Mouse (Mus musculus) gastrocnemius, adult 8-10 months (tissue): ENCODE measurements around the gene Nek9. TPM values are rescaled to one million over a fixed set of nuclear protein-coding genes. Genes with fewer than 3 reads are reported as not detected.
A peak's percentile ranks its signal among the peaks of the same experiment; 100 is the strongest.
"Not testable (repeated sequence)": the region's sequence is repeated elsewhere in the genome, so short reads cannot be mapped to it uniquely, and the experiment has no call there.

Source experiments
- DNase-seq, 2 experiments: peaks; one replicate each; pipeline ENCODE4 v3.0.0; 2022; ENCODE audit warnings: low spot score in 2 of 2
- total RNA-seq, 4 experiments: library from RNA; stranded (reverse); gene quantifications; 2 replicates each; pipeline ENCODE4 v1.2.4; 2022

Gene Nek9
- total RNA-seq, 4 experiments from 2014 or later = 114 to 164 (median 126) TPM

DNA sequence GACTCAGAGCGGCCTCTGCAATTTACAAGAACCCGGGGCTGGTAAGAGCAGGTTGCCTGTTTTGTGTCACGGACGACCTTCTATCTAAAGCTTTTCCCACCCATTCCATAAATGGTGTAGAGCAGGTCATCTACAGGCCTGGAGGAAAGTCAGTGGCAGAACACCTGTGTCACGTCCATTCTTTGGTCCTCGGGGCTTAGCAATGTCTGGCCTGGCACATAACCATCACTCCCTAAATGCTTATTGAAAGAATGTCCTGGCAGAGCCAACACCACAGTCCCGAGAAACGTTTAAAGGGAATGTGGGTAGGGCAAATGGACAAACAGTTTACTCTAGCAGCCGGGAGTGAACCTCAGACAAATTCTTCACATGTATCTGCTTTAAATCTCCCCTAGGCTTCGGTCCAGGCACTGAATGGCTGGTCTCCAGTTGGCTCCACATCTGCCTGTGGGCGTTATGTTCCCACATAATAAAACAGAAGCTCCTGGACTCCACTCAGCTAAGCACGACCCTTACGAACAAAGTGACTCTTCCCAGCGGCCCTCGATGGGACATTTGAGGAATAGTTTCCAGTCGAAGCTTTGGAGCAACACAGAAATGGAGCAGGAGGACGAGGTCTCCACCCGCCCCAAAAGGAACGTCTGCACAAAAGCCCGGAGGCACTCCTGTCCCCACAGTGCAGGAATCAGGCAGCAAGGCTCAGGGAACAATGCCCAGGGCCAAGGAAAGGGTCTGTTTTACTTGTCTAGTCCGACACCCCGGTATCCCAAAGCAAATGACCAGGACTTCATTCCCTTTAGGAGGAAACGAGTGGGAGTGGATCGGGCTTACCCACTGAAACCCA, 49.8 kb downstream of the Nek9 start:
- DNase-seq = peak in 1 of 2 experiments; percentile 30

DNA sequence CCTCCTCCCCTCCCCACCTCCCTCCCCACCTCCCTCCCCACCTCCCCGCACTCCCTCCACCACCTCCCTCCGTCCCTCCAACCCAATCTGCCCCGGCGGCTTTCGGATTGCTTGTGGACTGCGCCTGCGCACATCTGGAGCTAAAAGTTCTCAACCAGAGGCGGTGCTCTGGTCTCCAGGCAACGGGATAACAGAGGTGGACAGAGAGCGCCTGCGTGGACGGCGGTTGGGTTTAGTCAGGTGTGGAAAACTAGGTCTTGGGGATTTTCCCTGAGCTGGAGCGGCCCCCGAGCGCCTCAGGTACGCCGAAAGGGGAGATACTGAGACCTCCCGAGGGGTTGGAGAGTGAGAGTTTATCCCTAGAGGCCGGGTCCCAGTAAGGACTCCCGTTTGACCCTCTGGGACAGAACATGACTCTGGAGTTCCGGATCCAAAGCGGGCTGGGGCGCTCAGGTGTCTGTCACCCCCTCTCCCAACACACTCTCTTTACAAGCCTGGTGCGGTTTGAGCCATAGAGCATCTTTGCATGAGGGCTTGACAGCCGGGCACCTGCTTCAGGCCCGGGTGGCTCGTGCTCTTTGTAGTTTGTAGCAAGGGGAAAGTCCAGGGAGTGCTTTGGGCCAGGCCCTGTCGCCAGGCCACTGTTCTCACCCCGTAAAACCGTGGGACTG, 50.5 kb downstream of the Nek9 start, which contains the start of gene Zc2hc1c:
Zc2hc1c (plus strand) TSS at position 106 of the 671 bp plus-strand sequence.
- peak; percentile 80 to 90 for DNase-seq

DNA sequence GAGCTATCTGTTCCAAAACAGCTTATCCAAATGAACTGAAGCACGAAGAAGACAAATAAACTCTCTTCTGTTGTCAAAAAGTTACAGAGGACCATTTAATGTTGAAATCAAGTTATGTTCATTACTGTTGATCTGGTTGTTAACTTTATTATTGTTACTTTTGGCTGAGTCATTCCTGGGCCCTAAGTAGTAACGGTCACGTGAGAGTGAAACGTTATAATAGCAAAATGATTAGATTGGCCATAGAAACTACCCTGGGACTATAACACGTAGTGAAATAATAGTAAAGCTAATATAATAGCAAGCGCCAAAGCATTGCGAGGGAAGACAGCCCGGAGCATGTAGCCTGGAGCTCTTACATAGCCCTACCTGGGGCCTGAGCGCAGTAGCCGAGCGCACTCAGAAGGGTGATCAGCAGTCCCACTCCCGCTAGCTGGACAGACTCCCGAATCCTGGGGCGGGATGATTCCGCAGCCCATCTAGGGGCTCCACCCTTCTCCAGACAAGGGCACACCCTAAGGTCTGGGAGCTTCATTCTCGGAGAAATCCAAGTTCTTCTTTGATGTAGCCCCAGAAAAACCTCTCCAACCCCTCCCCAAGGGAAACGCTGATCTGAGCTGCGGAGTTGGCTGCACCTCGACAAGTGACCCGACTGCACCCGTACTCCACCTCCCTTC, 51.2 kb downstream of the Nek9 start, which contains the start of gene Acyp1:
Acyp1 (minus strand) TSS at position 630 of the 677 bp plus-strand sequence.
- DNase-seq = peak; percentile 51 to 68

DNA sequence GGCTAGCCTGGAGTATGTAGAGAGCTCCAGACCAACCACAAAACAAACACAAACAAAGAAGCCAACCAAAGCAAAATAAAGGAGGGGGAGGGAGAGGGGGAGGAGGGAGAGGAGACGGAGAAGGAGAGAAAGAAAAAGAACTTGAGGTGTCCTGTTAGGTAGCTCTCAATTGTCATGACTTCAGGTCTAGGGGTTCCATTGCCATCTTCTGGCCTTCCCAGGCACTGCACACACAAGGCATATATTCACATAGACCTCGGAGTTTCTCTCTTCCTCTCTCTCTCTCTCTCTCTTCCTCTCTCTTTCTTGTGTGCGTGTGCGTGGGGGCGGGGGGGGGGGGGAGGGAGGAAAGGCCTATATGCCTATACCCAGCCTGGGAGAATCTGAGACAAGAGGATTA, 52.2 kb downstream of the Nek9 start:
- no peak for DNase-seq

DNA sequence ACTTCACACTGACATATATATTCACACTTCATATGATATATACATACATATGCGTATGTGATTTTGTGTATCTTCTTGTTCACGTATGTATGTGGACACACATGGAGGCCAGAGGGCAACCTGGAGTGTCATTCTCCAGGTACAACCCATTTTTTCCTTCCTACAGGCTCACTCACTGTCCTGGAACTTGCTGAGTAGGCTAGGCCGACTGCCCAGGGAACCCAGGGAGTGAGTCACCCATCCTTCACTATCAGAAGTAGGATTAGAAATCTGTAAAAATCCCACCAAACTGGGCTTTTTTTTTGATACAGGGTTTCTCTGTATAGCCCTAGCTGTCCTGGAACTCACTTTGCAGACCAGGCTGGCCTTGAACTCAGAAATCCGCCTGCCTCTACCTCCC, 54.2 kb downstream of the Nek9 start:
- no peak for DNase-seq

DNA sequence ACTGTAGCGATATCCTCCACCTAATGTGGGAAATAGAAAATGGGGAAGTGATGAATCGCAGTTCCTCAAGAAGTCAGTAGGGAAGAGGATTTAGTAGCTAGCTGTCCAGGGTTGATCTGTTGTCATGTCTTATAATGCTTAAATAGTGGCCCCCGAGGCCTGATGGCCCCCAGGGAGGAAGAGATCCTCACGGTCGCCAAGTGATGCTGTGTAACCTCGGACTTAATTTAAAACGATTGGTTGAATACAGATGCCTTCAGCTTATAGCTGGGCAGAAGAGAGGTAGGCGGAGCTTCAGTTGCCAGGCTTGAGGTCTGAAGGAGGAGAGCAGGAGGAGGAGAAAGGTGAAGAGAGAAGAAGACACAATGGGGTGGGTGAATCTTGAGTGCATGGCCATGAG, 54.8 kb downstream of the Nek9 start:
- DNase-seq = no peak

DNA sequence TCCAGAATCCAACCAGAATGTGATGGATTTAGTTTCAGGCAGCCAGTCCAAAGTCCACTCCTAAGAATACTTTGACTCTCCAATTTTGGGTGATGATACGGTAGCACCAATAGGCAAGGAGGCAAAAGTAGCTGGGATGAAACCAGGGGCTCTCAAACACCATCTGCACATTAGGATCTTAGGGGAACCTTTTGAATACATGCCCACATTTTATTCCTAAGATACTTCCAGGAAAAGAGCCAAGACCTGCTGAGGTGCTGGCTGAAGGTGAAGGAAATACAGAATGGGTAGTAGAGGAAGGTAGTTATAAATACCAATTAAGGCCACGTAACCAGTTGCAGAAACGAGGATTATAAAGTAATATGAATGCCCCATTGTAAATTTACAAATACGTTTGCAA, 57.4 kb downstream of the Nek9 start:
- DNase-seq = not testable (repeated sequence)

DNA sequence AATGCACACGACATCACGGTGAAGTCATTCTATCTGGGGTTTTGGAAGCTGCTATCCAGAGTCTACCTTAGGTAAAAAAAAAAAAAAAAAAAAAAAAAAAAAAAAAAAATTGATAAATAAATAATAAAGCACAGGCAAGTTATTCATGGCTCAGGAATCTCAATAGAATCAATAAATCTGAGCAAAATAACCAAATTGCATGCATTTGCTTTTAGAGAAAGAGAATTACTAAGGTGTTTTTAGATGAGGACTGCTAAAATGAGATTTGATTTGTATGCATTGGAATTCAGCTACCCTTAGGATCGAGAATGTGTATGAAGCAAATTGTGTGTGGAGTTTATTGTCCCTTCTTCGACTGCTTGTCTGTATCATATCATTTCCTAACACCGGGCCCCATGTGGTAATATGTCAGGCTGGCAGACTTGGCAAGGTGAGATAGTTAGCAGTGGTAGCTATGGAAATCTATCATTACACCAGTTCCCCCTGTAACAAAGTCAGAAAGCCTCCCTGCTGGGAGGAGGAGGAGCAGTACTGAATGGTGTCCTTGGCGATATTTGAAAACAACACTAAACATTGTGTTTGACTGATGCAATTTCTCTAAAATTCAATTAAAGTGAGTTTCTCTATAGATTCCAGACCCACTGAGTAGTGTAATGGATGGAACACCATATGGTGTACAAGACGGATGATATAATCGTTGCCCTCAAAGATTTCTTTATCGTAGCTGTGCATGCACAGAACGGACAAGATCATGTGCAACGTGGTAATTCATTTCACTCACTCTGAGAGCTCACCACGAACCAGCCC, 58.1 kb downstream of the Nek9 start:
- no peak for DNase-seq

DNA sequence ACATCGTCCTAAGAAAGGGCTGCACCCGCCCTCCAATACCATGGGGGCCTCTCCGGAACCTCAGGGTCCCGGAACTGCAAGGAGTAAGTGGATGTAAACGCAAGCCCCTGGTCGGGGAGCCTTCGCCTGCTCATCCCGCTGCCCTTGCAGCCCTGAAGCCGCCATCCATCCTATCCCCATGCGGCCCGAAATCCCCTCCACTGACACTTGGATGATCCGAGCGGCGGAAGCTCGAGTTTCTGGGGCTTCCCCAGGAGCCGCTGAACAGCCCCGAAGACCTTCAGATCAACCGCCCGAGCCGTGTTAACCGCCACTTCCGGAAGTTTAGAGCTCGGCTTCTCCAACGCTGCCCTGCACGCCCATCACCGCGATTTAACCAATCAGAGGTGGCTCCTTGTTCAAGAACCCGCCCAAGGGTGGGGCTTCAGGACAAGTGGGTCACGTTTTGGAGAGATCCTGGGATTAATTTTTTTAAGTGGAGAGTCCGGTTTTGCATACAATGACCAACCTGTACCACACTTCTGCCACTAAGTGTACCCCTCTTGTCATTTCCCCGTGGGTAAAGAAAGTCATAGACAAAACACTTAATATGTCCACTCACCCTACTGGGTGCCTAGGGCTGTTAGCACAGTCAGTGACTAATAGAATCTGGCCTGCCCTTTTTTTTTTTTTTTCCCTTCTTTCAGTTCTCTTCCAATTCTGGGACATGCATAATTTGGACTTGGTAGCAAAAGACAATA, 58.9 kb downstream of the Nek9 start:
- peak; percentile 95 to 96 for DNase-seq

DNA sequence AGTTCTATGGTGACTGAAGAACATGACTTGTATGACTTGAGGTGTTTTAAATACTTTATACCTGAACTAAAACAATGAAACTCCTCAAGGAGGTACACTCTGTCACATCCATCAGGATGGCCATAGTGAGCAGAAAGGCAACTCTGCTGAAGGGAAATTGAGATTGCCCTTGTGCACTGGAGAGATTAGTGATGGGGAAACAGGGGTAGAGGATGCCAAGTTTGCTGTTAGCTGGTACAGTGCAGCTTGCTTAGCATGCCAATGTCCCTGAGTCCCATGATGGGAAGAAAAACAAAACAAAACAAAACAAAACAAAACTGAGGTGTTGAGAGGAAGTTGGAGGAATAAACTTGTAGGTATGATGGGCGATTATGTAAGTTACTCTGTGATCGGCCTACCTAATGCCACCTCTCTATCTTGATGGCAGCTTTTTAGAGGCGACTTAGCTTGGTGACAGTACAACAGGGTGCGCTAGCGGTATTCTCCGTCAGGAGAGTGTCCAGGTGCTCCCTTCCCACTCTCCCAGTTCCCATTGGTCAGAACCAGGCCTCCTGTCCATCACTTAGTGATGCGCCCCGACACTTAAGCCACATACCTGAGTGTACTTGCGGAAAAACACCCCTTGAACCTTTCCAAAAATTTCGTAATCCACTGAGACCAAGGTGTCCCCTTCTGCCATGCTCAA, 59.6 kb downstream of the Nek9 start:
- no peak for DNase-seq

DNA sequence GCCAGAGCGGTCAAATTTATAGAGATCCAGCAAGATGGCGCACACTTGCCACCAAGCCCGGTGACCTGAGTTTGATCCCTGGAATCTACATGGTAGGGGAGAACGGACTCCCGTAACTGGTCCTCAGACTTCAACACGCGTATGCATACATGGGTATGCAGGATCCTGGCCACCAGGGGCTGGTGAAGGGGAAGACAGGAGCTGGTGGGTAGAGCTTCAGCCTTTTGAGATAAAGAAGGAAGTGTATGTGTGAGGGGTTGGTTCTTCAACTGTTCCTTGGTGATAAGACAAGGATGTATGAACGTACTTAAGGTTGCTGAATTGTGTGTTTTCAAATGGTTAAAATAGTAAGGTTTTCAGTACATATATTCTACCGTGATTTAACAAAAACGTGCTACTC, 60.2 kb downstream of the Nek9 start:
- no peak for DNase-seq

DNA sequence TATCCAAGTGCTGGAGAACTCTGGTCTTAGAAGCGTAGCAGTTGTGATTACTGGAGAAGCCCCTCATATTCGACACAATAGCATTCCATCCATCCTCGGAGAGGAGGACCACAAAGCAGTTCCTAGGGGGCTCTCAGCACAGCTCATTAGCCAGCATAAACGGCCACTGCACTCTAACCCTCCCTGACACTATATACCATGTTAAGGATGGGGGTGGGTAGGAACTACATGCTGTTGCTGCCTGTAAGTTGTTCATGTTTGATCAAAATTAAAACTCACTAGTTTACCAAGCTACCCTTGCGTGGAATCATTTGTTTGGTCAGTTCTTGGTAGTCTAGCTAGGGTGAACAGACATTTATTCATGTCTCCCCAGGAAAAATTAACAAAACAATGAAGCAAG, 62.9 kb downstream of the Nek9 start:
- no peak for DNase-seq

DNA sequence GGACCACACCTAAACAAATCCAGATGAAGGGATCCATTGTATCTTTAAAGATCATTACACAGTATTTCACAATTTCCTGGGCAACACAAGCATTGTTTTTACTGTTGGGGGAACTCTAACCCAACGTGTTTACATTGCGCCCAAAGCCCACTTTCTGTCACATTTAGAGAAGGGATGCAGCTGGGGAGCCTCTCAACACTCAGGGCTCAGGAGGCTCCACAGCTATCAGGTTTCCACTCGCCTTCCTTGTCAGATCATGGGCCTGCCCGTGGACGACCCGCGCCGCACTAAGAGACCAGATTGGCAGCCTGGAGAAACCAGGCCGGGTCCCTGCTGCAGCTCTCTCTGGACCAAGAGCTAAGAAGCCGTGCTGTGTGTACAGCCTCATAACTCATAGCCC, 65.7 kb downstream of the Nek9 start:
- DNase-seq = no peak

DNA sequence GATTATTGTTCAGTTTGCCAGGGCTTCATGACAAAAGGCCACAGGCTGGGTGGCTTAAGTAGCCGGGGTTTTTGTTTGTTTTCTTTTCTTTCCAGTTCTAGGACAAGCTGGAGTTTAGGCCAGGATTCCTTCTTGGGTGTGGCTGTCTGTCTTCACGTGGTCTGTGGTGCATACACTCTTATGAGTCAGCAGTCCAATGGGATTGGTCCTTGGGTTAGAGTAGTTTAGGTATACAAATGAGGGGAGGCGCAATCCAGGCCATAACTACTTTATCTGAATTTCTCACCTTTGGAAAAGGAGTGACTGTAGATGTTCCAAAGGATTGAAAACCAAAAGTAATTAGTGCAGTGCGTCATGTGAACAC, 67.3 kb downstream of the Nek9 start:
- DNase-seq = no peak

DNA sequence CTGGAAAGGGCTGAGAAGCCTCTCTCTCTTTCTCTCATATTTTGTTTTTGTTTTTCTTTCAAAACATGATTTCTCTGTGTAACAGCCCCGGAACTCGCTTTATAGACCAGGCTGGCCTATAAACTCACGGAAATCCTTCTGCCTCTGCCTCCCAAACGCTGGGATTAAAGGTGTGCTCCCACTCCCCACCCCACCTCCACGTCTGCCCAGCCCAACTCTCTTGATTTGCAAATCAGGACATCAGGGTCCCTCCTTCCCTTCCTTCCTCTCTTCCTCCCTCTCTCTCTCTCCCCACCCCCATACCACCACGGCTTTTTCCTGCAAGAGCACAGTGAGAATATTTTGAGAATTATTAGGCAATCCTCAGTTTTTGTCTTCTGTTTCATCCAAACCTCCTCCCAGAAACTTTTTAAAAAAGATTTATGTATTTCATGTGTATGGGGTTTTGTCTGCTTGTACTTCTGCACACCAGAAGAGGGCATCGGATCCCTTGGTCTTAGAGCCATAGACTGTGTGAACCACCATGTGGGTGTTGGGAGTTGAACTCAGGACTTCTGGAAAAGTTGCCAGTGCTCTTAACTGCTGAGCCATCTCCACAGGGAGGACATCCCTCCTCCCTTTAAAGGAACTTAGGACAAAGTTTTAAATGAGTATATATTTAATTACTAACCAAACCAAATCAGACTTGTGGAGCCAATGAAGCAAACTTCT, 67.9 kb downstream of the Nek9 start:
- no peak for DNase-seq

DNA sequence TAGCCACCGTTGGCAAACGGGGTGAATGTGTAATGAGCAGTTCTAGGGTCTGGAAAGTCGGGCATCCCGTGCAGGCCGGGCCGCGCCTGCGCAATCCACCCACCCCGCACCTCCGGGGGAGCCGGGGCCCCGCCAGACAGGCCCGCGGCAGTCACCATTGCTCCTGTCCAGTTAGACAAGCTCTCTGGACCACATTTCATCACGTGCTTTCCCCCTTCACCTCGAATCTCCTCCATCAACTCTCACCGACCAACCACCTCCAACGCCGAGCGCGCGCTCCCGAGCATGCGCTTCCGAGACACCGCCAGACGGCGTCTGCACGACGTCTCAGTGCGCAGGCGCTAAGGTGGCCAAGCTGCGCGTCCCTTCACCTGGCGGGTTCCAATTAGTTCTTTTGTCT, 68.8 kb downstream of the Nek9 start, which contains the start of gene Mlh3:
Mlh3 (minus strand) TSS at position 281 of the 400 bp plus-strand sequence.
- peak; percentile 57 to 78 for DNase-seq

DNA sequence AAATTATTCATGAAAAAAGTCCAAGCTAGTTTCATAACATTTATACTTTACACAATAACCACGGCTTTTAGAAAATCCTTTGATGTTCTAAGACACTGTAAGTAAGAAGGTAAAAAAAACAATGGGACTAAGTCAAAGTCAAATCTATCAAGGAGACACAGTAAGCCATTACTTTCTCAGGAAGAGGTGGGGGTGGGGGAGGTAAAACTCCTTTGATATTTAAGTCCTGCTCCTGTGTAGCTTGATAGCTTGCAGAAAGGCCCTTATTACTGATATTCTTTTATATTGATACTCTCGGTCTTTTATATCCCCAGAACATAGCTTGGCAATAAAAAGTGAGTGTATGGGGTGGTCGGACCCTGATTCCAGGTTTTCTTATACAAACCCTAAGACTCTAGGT, 69.3 kb downstream of the Nek9 start:
- DNase-seq = no peak

DNA sequence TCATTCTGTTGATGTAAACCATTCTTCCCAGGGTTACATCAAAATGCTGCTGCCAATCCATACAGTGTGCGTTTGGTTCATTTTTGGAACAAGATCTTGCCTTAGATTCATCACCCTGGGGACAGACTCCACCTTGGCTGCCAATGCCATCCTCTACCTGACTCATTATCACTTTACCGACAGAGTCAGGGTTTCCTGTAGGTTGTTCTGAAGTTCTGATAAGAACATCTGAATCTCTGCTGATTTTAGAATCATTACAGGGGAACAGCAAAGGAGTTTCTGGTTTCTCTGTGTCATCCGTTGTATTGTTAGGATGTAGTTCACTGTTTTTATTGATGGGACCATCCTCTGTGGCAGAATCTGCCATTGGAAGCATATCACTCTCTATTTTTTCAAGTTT, 72.9 kb downstream of the Nek9 start:
- DNase-seq = no peak

DNA sequence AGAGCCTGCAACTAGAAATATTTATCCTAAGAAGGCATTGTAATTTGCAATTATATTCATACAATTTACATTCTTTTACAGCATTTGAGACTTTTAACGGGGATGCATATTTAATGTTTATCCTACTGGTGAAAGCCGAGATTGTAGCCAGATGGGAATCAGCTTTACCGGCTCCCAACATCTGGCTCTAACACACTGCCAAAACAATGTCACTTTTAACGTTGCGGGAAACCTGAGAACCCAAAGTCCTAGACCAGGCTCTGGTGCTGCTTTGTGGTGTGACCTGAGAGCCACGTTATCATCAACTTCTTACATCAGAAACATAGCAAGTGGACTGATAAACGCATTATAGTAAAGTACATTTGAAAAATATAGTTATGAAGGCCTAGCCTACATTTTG, 74.2 kb downstream of the Nek9 start:
- no peak for DNase-seq
